Mouse (Mus musculus): ENCODE data around the gene Cst3.

Gene Cst3

GRCm38 (mm10) chr2:148856630-148857400 lies 18.7 kb downstream of the Cst3 start:
- DNase-seq (ENCODE audit: low spot score in 2 of 2): no peak

GRCm38 (mm10) chr2:148851116-148851906 lies 24.2 kb downstream of the Cst3 start:
- peak; percentile 53 to 71 for DNase-seq (ENCODE audit: low spot score in 2 of 2)

- no peak for DNase-seq (ENCODE audit: low spot score in 2 of 2)
These were observed 36.3 kb downstream of the Cst3 start for GRCm38 (mm10) chr2:148839224-148839623.

- no peak for DNase-seq (ENCODE audit: low spot score in 2 of 2)
These were observed 37.3 kb downstream of the Cst3 start for GRCm38 (mm10) chr2:148838075-148838777.

- DNase-seq (ENCODE audit: low spot score in 2 of 2): no peak
These were observed 40.6 kb downstream of the Cst3 start, which contains the start of gene Cst9 for GRCm38 (mm10) chr2:148834912-148835311. Gene Cst9 (plus strand): TSS chr2:148835147.

GRCm38 (mm10) chr2:148825986-148826385 lies 49.5 kb downstream of the Cst3 start:
- DNase-seq (ENCODE audit: low spot score in 2 of 2): no peak

Data from spleen, postnatal 36 days (tissue).